Mouse (Mus musculus) MN1 (cell line): ENCODE results near the gene Hbs1l.

ENCODE experiments used
- DNase-seq: peaks from one replicate; pipeline ENCODE4 v3.0.0-alpha.2; 2016; ENCODE audit warnings: low spot score

Gene Hbs1l

GRCm38 (mm10) chr10:21304672-21305632, 9.2 kb downstream of the Hbs1l start:
- peak; percentile 68 for DNase-seq

- DNase-seq = no peak
Observed at GRCm38 (mm10) chr10:21313732-21314131, 18.0 kb downstream of the Hbs1l start.

GRCm38 (mm10) chr10:21316123-21316522, 20.3 kb downstream of the Hbs1l start:
- DNase-seq = no peak

- DNase-seq = no peak
Observed at GRCm38 (mm10) chr10:21318250-21318649, 22.5 kb downstream of the Hbs1l start.

DNA sequence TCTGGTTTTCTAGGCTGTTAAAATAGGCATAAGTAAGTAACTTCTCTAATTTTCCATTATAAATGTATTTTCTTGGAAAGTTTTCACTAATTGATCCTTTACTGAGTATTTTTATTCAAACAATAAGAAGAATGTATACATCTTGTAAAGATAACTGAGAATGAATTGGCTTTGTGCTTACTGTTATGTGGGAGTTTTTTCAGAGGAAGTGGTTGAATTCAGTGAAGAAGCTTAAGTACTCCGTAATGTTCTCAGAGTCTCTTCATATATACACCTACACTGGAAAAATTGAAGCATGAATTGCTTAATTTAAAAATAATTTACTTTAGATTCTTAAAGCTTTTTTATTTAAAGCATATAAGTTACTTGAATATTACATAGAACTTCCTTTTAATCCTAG, 23.2 kb downstream of the Hbs1l start:
- DNase-seq = no peak

GRCm38 (mm10) chr10:21320601-21321000, 24.8 kb downstream of the Hbs1l start:
- no peak for DNase-seq

- DNase-seq = no peak
Observed at GRCm38 (mm10) chr10:21326352-21326751, 30.6 kb downstream of the Hbs1l start.

GRCm38 (mm10) chr10:21327605-21328135, 31.9 kb downstream of the Hbs1l start:
- no peak for DNase-seq

DNA sequence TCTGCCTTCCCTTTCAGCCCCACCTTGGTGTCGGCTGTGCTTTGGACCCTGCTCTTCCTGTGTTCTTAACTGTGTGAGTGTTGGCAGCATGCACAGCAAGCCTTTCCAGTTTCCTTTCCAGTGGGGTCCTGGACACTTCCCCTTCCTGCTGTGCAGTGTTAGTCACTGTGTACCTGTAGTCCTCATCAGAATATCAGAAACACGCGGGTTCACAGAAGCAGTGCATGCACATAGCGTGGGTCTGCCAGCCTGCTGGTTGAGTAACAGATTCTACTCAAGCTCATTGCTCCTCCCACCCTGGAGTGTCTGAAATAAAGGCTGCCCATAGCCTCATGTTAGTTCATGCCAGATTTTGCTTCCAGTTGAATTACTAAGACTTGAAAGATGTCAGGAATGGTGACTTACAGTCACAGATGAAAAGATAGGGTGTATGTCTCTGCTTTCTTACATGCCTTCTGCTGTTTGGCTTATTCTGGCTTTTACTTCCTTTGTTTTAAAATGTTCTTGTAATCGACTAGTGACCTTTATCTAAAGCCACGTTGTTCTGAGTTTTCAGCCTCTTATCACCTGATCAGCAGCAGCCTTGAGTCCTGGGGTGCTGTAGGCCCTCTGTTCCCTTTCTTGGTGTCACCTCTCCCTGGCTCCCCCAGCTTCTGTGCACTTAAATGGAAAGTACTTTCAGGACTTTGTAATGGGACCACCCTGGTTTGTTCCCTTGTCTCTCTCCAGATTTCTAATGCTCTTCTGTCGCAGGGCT, 38.7 kb downstream of the Hbs1l start:
- peak; percentile 21 for DNase-seq

- no peak for DNase-seq
Observed at GRCm38 (mm10) chr10:21335534-21335933, 39.8 kb downstream of the Hbs1l start.

DNA sequence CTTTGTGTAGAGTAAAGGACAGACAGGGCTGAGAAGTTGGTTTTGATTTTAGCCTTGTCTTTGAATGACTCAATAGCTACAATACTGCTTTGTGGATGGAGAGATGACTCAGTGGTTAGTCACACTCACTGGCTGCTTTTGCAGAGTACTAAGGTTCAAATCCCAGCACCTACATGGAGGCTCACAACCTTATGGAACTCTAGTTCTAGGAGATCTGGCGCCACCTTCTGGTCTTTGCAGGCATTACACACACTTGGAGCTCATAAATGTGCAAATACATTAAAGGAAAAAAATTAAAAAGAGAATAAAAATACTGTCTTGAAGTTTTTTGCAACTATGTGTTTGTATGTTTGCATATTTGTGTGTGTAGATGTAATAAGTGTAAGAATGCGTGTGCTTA, 41.4 kb downstream of the Hbs1l start:
- peak; percentile 44 for DNase-seq

- DNase-seq = no peak
Observed at GRCm38 (mm10) chr10:21341706-21342105, 45.9 kb downstream of the Hbs1l start.

DNA sequence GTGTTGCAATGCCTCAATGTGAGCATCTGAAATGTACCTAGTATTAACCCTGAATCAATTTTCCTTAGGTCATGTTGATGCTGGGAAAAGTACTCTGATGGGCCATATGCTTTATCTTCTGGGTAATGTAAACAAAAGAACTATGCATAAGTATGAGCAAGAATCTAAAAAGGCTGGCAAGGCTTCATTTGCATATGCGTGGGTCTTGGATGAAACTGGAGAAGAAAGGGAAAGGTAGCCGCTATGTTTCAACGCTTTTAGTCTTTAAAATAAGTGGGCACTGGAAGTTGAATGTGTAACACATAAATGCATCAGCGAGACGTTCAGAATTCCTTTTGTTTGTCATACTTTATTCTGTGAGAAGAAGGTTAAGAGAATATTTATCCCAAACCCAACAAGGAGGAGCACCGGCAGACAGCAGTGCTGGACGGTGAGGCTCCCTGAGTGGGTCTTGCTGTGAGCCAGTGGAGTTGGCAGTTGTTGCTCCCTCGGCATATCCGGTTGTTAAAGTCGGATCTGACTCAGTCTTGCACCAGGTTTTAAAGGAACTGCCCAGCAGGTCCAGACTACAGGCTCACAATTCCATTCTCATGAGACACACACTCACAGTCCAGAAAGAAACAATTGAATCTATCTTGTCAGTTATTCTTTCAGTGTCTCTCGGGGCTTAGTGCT, 46.7 kb downstream of the Hbs1l start:
- DNase-seq = no peak

DNA sequence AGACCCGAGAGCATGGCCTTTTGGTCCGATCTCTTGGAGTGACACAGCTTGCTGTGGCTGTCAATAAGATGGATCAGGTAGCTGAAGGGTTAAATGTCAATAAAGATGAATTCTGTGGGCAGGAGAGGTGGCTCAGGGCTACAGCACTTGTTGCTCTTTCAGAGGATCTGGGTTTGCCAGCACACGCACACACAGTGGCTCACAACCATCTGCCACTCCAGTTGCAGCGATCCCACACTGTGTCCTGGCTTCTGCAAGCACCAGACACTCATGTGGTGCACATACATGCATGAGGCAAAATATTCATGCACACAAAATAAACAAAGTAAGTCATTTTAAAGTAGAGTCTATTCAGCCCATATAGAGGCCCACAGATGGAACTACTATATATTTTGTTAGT, 51.6 kb downstream of the Hbs1l start:
- no peak for DNase-seq

DNA sequence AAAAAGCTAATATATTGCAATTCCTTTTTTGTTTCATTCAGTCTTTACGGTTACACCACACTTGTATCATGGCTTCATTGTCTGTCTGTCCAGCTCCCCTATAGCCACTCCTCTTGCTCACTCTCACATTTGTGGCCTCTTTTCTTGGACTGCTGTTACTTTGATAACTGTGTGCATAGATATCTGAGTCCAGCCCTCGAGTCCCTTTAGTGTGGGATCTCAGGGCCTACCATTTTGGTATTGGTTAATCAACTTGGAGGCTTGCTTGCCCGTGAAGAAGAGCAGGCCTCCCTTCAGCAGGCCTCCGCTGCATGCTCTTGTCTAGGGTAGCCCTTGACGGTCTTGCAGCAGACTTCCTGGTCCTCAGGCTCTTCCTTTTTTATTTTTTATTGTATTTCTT, 53.7 kb downstream of the Hbs1l start:
- no peak for DNase-seq

GRCm38 (mm10) chr10:21349946-21350345, 54.2 kb downstream of the Hbs1l start:
- no peak for DNase-seq

DNA sequence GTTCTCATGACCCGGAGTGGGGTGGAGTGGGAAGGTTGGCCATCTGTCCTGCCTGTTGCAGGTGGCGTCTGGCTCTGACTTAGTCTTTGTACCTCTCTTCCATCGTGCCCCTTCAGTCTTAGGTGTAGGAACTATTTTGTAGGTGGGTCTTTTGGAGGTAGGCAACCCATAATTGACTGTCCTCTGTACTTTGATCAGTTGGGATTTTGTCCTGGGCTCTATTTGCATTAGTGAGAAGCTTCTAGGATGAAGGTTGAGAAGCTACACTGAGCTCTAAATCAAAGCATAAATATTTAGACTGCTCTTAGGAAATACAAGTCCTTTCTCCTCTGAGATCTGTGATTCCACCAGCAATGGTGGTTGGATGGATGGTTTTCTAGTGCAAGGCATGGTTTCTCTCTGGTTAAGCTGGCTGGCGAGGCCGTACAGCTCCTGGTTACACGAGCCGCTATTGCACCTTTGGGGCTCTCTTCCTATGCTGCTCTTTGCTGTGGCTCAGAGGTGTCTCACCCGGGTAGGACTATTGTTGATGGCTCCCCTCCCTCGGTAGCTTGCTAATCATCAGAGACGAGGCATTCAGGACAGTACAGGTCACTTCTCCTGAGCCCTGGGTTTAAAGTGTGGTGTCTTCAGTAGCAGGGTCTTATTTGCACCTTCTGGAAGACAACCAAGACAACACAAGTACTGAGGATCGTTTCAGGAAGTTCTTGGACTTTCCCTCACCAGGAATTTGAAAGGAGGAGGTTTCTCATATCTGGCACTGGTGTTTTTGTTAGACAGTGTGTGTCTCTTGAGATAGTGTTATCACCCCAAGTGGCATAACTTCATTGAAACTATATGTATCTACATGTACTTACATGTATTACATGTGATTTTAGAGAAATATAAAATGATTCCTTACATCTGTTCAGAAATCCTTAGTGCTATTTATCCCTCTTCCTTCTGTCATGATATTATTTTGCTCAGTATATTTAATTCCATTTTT, 55.0 kb downstream of the Hbs1l start:
- DNase-seq = no peak

- DNase-seq = no peak
Observed at GRCm38 (mm10) chr10:21351766-21352165, 56.0 kb downstream of the Hbs1l start.

DNA sequence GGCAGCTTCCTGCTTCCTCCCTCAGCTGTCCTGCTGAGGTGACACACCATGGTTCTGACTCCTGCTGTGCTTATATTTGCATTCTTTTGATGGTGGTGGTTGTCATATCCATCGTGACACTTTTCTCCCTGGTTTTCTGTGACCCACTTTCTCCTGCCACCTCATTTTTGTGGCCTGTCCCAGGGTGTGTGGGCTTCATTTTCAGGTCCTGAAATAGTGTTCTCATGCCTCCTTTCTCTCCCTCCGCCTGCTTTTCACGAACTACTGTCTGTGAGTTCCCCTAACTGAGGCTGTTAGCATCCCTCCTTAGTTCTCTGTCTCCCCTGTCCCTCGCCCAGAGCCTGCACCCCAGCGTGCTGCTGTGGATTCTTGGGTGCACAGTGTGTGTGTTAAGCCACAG, 58.1 kb downstream of the Hbs1l start:
- no peak for DNase-seq

- DNase-seq = no peak
Observed at GRCm38 (mm10) chr10:21354506-21354905, 58.7 kb downstream of the Hbs1l start.

DNA sequence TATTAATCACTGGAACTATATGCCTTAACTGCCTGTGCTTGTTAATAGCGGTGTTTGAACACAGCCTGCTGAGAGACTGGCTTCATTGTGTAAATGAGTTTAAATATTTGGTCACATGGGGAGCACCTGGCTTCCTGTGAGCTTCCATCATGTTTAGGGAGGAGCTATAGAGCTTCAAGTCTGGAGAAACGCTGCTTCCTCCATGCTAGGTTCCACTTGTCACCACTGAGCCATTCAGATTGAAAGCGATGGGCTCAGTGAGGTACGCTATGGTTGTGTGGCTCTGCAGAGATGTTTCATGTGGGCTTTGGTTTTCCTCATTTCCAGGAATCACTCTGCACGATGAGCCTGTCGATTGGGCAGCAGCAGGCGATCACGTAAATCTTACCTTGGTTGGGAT, 62.2 kb downstream of the Hbs1l start:
- DNase-seq = no peak
